Mouse (Mus musculus) cerebellum, postnatal 14 days (tissue): ENCODE measurements at regions not wholly inside any gene's neighbourhood (a gene's known extent, or its start where the extent isn't known, plus 50 kb on each side); places are given as distances from the start of the nearest gene placed in this dataset.

Experiments used
- DNase-seq, 2 experiments: peaks; one replicate each; pipeline ENCODE4 v3.0.0; 2021; ENCODE audit warnings: mixed read lengths in 2 of 2

DNA sequence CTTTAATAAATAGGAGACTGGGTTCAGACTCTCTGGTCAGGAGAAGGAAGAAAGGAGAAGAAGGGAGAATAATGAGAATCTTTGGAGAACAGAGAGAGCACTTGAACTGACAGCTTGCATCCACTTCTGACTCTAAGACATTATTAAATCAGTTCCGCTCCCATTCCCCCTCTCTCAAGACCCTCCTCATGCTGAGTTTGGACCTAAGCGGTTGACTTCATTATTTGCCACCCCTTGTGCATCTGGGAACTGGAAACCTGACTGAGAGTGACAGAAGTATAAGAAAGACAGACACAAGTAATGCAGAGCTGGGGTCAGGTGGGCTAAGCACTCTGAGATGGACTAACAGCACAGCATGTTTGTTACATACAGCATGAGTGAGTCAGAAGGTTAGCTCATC lies 80.3 kb upstream of the Khdrbs2 start:
- DNase-seq = no peak

DNA sequence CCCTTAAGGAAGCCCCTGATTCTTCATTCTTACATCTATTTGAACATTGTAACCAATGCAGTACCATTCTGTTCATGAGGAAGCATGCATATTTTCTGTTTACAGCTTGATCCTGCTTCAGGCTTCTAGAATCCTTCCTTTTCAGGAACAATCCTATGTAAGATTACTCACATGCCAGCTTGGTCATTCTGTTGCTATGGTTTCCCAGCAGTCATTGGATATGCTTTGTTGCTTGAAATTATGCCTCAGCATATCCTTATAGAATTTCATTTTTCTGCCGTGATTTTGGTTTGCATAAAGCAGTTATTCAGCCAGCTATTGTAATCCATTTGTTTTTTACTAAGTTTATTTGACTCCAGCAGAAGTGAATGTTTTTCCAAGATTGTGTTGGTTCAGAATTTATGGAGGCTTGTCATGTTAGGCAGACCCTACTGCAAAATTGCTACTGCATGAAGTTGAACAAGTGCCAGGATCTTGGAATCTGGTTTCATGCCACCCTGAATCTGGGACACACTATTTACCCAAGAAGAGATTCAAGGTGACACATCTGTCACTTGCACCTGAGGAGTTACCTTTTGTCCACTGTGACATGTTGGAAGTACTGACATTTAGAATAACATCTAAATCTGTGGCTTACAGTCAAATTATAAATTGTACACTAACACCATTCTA lies 79.4 kb upstream of the Khdrbs2 start:
- peak; percentile 46 to 54 for DNase-seq

DNA sequence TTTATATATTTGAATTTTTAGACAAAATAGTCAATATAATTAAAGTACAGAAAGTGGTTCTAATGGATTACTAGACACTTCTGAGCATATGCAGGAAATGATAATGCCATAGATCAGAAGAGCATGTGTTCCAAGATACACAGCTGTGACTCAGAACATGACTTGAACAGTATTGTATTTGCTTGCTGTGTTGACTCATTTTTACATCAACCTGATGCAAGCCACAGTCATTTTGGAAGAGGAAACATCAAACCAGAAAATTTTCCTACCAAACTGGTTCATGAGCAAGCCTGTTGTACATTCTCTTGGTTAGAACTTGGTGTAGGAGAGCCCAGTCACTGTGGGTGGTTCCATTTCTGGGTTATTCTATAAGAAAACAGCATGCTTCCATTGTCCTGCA lies 68.5 kb upstream of the Khdrbs2 start:
- no peak for DNase-seq
